Mouse (Mus musculus) neural tube, postnatal 0 days (tissue): ENCODE results near the gene Spin2e. TPM values are rescaled to one million over a fixed set of nuclear protein-coding genes. Genes with fewer than 3 reads are reported as not detected.

Experiments
- polyA plus RNA-seq: library from polyadenylated mRNA; unstranded; fragments of >200 nt; fragmentation: Nextera tagmentation; extraction: Ambion mirVana; gene quantifications from 2 replicates; pipeline ENCODE4 v1.2.1, GENCODE M21; 2015

Gene Spin2e
- polyA plus RNA-seq: not detected in 2 replicates

GRCm38 (mm10) chrX:31618820-31619219 is at the start of gene Spin2e:
Gene Spin2e, minus strand, starts transcription at chrX:31618920.

DNA sequence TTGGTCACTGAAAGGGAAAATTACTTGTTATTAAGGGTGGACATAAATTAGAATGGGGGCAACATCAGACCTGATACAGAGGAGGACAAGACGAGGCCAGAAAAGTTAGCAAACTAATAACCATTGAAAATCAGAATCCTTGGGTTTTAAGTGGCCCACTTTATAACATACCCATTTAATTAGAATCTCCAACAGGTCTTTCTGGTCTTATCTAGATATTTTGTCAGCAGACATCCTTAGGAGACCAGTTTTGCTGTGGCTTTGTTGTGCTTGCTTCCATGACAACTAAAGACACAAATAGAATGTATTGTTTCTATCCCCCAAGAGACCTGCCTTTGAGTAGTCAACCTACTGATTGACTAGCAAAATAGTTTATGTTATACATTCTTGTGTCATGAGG is 44.5 kb downstream of the Spin2e start, which contains the start of gene Gm21883:
TSS of gene Gm21883 (minus strand) at position 101 of the 400 bp plus-strand sequence.

Other genes starting within 250 kb of the Spin2e start
- gene Btbd35f19, start 235.0 kb downstream of the Spin2e start, polyA plus RNA-seq: not detected in 2 replicates
- not detected in 2 replicates for gene Gm21883, start 44.6 kb downstream of the Spin2e start, polyA plus RNA-seq
- not detected in 2 replicates for gene Btbd35f25, start 98.2 kb upstream of the Spin2e start, polyA plus RNA-seq